Mouse (Mus musculus) liver, embryonic 11.5 days (tissue): ENCODE measurements around the gene Mrtfa. TPM values are rescaled to one million over a fixed set of nuclear protein-coding genes. Genes with fewer than 3 reads are reported as not detected.

ENCODE experiments used
- ATAC-seq: fragments of 200-750 bp; cut with Nextera tagmentation; replicated peaks from 2 replicates; pipeline ENCODE4 v1.8.0; 2017; ENCODE audit warnings: moderate number of reproducible peaks, mild to moderate bottlenecking, moderate TSS enrichment, moderate library complexity; ENCODE audit not compliant: low FRiP score
- DNase-seq: peaks from one replicate; pipeline ENCODE4 v3.0.0-alpha.2; 2017; ENCODE audit warnings: low spot score
- H3K27ac ChIP-seq: fragments of 300-500 bp; sonication (generic); 2 replicates; pipeline ENCODE4 v1.5.1; 2014; ENCODE audit warnings: mild to moderate bottlenecking, low read depth, low read length, control low read depth
- H3K27me3 ChIP-seq: fragments of 300-500 bp; sonication (generic); replicated peaks from 2 replicates; pipeline ENCODE4 v1.6.1; 2014; ENCODE audit warnings: low read length, mixed read lengths; ENCODE audit not compliant: control insufficient read depth, insufficient read depth
- H3K36me3 ChIP-seq: fragments of 300-500 bp; sonication (generic); 2 replicates; pipeline ENCODE4 v1.6.1; 2014; ENCODE audit warnings: mild to moderate bottlenecking, low read length, moderate library complexity, mixed read lengths; ENCODE audit not compliant: control insufficient read depth, insufficient read depth
- H3K4me1 ChIP-seq: fragments of 300-500 bp; sonication (generic); replicated peaks from 2 replicates; pipeline ENCODE4 v1.6.1; 2014; ENCODE audit warnings: low read length, mixed read lengths; ENCODE audit not compliant: control insufficient read depth, insufficient read depth
- H3K4me2 ChIP-seq: fragments of 300-500 bp; sonication (generic); 2 replicates; pipeline ENCODE4 v1.6.1; 2014; ENCODE audit warnings: mild to moderate bottlenecking, control low read depth, moderate library complexity
- H3K4me3 ChIP-seq: fragments of 300-500 bp; sonication (generic); 2 replicates; pipeline ENCODE4 v1.5.1; 2014; ENCODE audit warnings: low read depth, low read length, control low read depth
- H3K9ac ChIP-seq: fragments of 300-500 bp; sonication (generic); 2 replicates; pipeline ENCODE4 v1.6.1; 2014; ENCODE audit warnings: low read depth, low read length, control low read depth
- H3K9me3 ChIP-seq: fragments of 300-500 bp; sonication (generic); 2 replicates; pipeline ENCODE4 v1.6.1; 2016; ENCODE audit warnings: low read length, inconsistent platforms, mixed read lengths; ENCODE audit not compliant: control insufficient read depth
- WGBS: fragments of 180-500 bp; shearing (Covaris S2); extraction: QIAGEN DNeasy Blood & Tissue Kit; methylation state at CpG from one replicate; pipeline ENCODE4 v1.1.7; 2014; 5-methylcytosine and 5-hydroxymethylcytosine counted together
- polyA plus RNA-seq: library from polyadenylated mRNA; unstranded; fragments of >200 nt; fragmentation: Nextera tagmentation; extraction: Ambion mirVana; gene quantifications from 2 replicates; pipeline ENCODE4 v1.2.1, GENCODE M21; 2014

Mrtfa gene
- polyA plus RNA-seq, 1 experiment from 2014 or later = 20.6 TPM

GRCm38 (mm10) chr15:80975666-80976065, 214.9 kb downstream of the Mrtfa start:
- H3K36me3 ChIP-seq = no peaks in the 10 kb centered on the region
- no peaks in the 10 kb centered on the region for H3K9me3 ChIP-seq
- H3K4me3 ChIP-seq = no peak overlapping the region
- ATAC-seq (no peak), DNase-seq (no peak)
- no peaks in the 10 kb centered on the region for H3K27me3 ChIP-seq
- H3K4me2 ChIP-seq = no peak overlapping the region
- peaks cover 10% of the 10 kb centered on the region for H3K4me1 ChIP-seq
- no peak overlapping the region for H3K9ac ChIP-seq
- H3K27ac ChIP-seq = no peak overlapping the region
- 89% methylated on average over 3 of the region's 3 CpGs for whole genome bisulfite sequencing

- 50% methylated on average over 5 of the region's 5 CpGs for WGBS
- no peaks in the 10 kb centered on the region for H3K27me3 ChIP-seq
- no peaks in the 10 kb centered on the region for H3K9me3 ChIP-seq
- peaks cover 5% of the 10 kb centered on the region; the same call in 1 of the 2 replicates for H3K4me1 ChIP-seq
- no peak overlapping the region for H3K27ac ChIP-seq
- no peak overlapping the region for H3K4me3 ChIP-seq
- H3K36me3 ChIP-seq = peaks cover 7% of the 10 kb centered on the region
- H3K4me2 ChIP-seq = no peak overlapping the region
- ATAC-seq = no peak
- H3K9ac ChIP-seq = no peak overlapping the region
- DNase-seq = no peak
Observed at GRCm38 (mm10) chr15:80974311-80974710, 216.2 kb downstream of the Mrtfa start.

GRCm38 (mm10) chr15:80969371-80969770, 221.2 kb downstream of the Mrtfa start:
- H3K36me3 ChIP-seq = peaks cover 38% of the 10 kb centered on the region
- H3K4me3 ChIP-seq = no peak overlapping the region
- H3K9me3 ChIP-seq = no peaks in the 10 kb centered on the region
- H3K27me3 ChIP-seq = no peaks in the 10 kb centered on the region
- H3K27ac ChIP-seq = no peak overlapping the region
- 89% methylated on average over 1 of the region's 1 CpGs for WGBS
- DNase-seq (no peak), ATAC-seq (no peak)
- no peak overlapping the region for H3K9ac ChIP-seq
- H3K4me1 ChIP-seq = no peaks in the 10 kb centered on the region; the same call in 1 of the 2 replicates
- H3K4me2 ChIP-seq = no peak overlapping the region

Other genes starting within 250 kb of the Mrtfa start
- 256 and 262 TPM in 2 replicates for gene Adsl, start 242.3 kb downstream of the Mrtfa start, polyA plus RNA-seq
- gene Sgsm3, start 213.0 kb downstream of the Mrtfa start, polyA plus RNA-seq = 28.5 and 28.8 TPM in 2 replicates
- 0.12 and 0.29 TPM in 2 replicates for gene Mchr1, start 44.7 kb upstream of the Mrtfa start, polyA plus RNA-seq
- gene Slc25a17, start 170.1 kb upstream of the Mrtfa start, polyA plus RNA-seq = 71.9 and 74.6 TPM in 2 replicates
- 159 and 166 TPM in 2 replicates for gene St13, start 209.3 kb upstream of the Mrtfa start, polyA plus RNA-seq
- 12.4 and 13.1 TPM in 2 replicates for gene Xpnpep3, start 209.4 kb upstream of the Mrtfa start, polyA plus RNA-seq
- 1.7 and 2.0 TPM in 2 replicates for gene Dnajb7, start 217.5 kb upstream of the Mrtfa start, polyA plus RNA-seq